Comparison of ENCODE assay signal across 8 mouse cellular contexts in the genomic region with DNA sequence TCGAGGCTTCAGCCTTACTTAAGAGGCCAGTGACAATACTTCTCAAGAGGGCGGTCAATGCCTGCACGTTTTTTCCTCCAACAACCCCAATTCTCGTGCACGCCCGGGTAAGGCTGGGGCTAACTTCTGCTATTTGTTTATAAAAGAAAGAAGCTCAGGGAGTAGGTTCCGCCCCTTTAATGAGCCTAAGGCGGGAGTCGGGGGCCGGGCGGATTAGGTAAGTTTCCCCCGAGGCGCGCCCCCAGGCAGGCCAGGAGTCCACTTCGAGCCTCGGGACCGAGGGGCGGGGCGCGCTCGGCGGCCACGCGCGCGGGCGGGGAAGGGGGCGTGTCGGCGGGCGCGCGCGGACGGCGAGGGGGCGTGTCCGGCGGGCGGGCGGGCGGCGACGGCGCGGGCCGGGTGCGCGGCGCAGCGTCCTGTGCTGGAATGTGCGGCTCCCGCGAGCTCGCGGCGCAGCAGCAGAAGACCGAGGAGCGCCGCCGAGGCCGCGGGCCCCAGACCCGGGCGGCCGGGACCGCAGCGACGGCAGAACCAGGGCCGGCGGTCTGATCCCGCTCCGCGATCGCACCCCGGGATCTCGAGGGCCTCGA. TPM values are rescaled to one million over a fixed set of nuclear protein-coding genes. Genes with fewer than 3 reads are reported as not detected.
DNase-seq lines count a peak whose midpoint lies in the region; ATAC-seq and TF ChIP-seq lines count a peak whose summit lies in the region.

Rest (plus strand) TSS at position 411 of the 590 bp plus-strand sequence.

- no peaks in the 10 kb centered on the region for H3K27me3 ChIP-seq in hindbrain, postnatal 0 days (ENCODE audit: insufficient read depth, low read length)
- H3K27me3 ChIP-seq in limb, embryonic 11.5 days (ENCODE audit: control insufficient read depth, insufficient read depth, low read length) = no peaks in the 10 kb centered on the region
- H3K27me3 ChIP-seq in midbrain, embryonic 11.5 days (ENCODE audit: control insufficient read depth, insufficient read depth, low read length) = peaks cover 6% of the 10 kb centered on the region; the same call in 1 of the 2 replicates
- H3K27me3 ChIP-seq in spleen, adult 2 months (ENCODE audit: control insufficient read depth, insufficient read depth, low read length) = 0 out of 2 replicates have a peak, but pooled peaks cover 2% of the 10 kb centered on the region

- H3K36me3 ChIP-seq in hindbrain, postnatal 0 days (ENCODE audit: insufficient read depth, low read length) = no peaks in the 10 kb centered on the region
- peaks cover 19% of the 10 kb centered on the region for H3K36me3 ChIP-seq in limb, embryonic 11.5 days (ENCODE audit: control insufficient read depth, insufficient read depth, low read length)
- peaks cover 8% of the 10 kb centered on the region; the same call in 1 of the 2 replicates for H3K36me3 ChIP-seq in midbrain, embryonic 11.5 days (ENCODE audit: control insufficient read depth, insufficient read depth, low read length)
- H3K36me3 ChIP-seq in spleen, adult 2 months (ENCODE audit: control insufficient read depth, insufficient read depth, low read length) = peaks cover 9% of the 10 kb centered on the region

- peak within 1 kb of the TSS; percentile 68 for H3K4me2 ChIP-seq in hindbrain, postnatal 0 days (ENCODE audit: low read depth, low read length)
- H3K4me2 ChIP-seq in limb, embryonic 11.5 days (ENCODE audit: low read depth, severe bottlenecking) = peak within 1 kb of the TSS; percentile 58
- H3K4me2 ChIP-seq in midbrain, embryonic 11.5 days = peak within 1 kb of the TSS; percentile 68

- no peak for TF ChIP-seq CTCF in cortical plate, adult 2 months (IDR thresholded peaks at IDR 0.05; ENCODE audit: extremely low read depth, insufficient read depth, low read length)
- no peak for TF ChIP-seq CTCF in hindbrain, postnatal 0 days (IDR thresholded peaks at IDR 0.05; ENCODE audit: low read depth)
- no peak for TF ChIP-seq CTCF in spleen, adult 2 months (IDR thresholded peaks at IDR 0.05; ENCODE audit: extremely low read depth, insufficient read depth, insufficient read length, insufficient replicate concordance)

- H3K4me1 ChIP-seq in cortical plate, adult 2 months (ENCODE audit: control insufficient read depth, insufficient read depth, low read length) = no peaks in the 10 kb centered on the region
- no peaks in the 10 kb centered on the region; the same call in 1 of the 2 replicates for H3K4me1 ChIP-seq in hindbrain, postnatal 0 days (ENCODE audit: insufficient read depth, low read length)
- no peaks in the 10 kb centered on the region for H3K4me1 ChIP-seq in limb, embryonic 11.5 days (ENCODE audit: control insufficient read depth, insufficient read depth, low read length)
- peaks cover 14% of the 10 kb centered on the region for H3K4me1 ChIP-seq in midbrain, embryonic 11.5 days (ENCODE audit: control insufficient read depth, insufficient read depth, low read length)
- H3K4me1 ChIP-seq in spleen, adult 2 months (ENCODE audit: control insufficient read depth, insufficient read depth, insufficient read length) = peaks cover 7% of the 10 kb centered on the region

- under 1% methylated on average over 44 of the region's 78 CpGs for WGBS in hindbrain, postnatal 0 days
- WGBS in limb, embryonic 11.5 days = under 1% methylated on average over 53 of the region's 78 CpGs
- under 1% methylated on average over 63 of the region's 78 CpGs for whole genome bisulfite sequencing in midbrain, embryonic 11.5 days
- 1% methylated on average over 71 of the region's 78 CpGs for WGBS in spleen, adult 2 months

- H3K9ac ChIP-seq in hindbrain, postnatal 0 days (replicated peaks; ENCODE audit: low read length) = peak within 1 kb of the TSS; percentile 74
- H3K9ac ChIP-seq in limb, embryonic 11.5 days (ENCODE audit: low read length) = peak within 1 kb of the TSS; percentile 97
- H3K9ac ChIP-seq in midbrain, embryonic 11.5 days (ENCODE audit: low read length) = peak within 1 kb of the TSS; percentile 93

- H3K9me3 ChIP-seq in hindbrain, postnatal 0 days (ENCODE audit: low read length) = no peaks in the 10 kb centered on the region
- no peaks in the 10 kb centered on the region for H3K9me3 ChIP-seq in limb, embryonic 11.5 days (ENCODE audit: control insufficient read depth, low read length)
- no peaks in the 10 kb centered on the region for H3K9me3 ChIP-seq in midbrain, embryonic 11.5 days (ENCODE audit: control insufficient read depth, low read length)

- peak within 1 kb of the TSS; percentile 82 for H3K4me3 ChIP-seq in cortical plate, adult 2 months (ENCODE audit: insufficient read depth, low read length)
- peak within 1 kb of the TSS; percentile 83 for H3K4me3 ChIP-seq in hindbrain, postnatal 0 days (ENCODE audit: low read length)
- peak within 1 kb of the TSS; percentile 94 for H3K4me3 ChIP-seq in limb, embryonic 11.5 days (ENCODE audit: low read depth, low read length)
- H3K4me3 ChIP-seq in midbrain, embryonic 11.5 days (ENCODE audit: low read depth, low read length) = peak within 1 kb of the TSS; percentile 92
- peak within 1 kb of the TSS; percentile 84 for H3K4me3 ChIP-seq in spleen, adult 2 months (ENCODE audit: extremely low read depth, insufficient read depth, insufficient read length)

- DNase-seq in right cerebral cortex, adult 18-20 months = peak; percentile 34
- no peak for DNase-seq in right cerebral cortex, postnatal 36 days (ENCODE audit: low spot score in 2 of 2)
- DNase-seq in gastrocnemius, postnatal 10 days = peak; percentile 86
- DNase-seq in hindbrain, postnatal 0 days (ENCODE audit: low spot score) = peak; percentile 83
- peak; percentile 89 for DNase-seq in limb, embryonic 11.5 days (ENCODE audit: low spot score)
- DNase-seq in midbrain, embryonic 11.5 days (ENCODE audit: low spot score, missing footprints) = peak; percentile 97
- DNase-seq in spleen, adult 2 months (ENCODE audit: low read depth in 1 of 2, low spot score in 2 of 2) = peak in 1 of 2 experiments; percentile 66

- ATAC-seq in hindbrain, postnatal 0 days = peak; percentile 84
- peak; percentile 84 for ATAC-seq in limb, embryonic 11.5 days (ENCODE audit: insufficient number of reproducible peaks, low FRiP score, low TSS enrichment, low read depth)
- ATAC-seq in midbrain, embryonic 11.5 days (ENCODE audit: low FRiP score) = peak; percentile 88

- H3K27ac ChIP-seq in cortical plate, adult 2 months (ENCODE audit: insufficient read depth, low read length) = no peak within 1 kb of the TSS
- H3K27ac ChIP-seq in hindbrain, postnatal 0 days = peak within 1 kb of the TSS; percentile 83
- peak within 1 kb of the TSS; percentile 99 for H3K27ac ChIP-seq in limb, embryonic 11.5 days (replicated peaks; ENCODE audit: low read depth, low read length)
- H3K27ac ChIP-seq in midbrain, embryonic 11.5 days (ENCODE audit: low read depth, low read length) = peak within 1 kb of the TSS; percentile 83
- H3K27ac ChIP-seq in spleen, adult 2 months (ENCODE audit: insufficient read depth, low read length) = peak within 1 kb of the TSS; percentile 96

- no peak for TF ChIP-seq POLR2A in cortical plate, adult 2 months (IDR thresholded peaks at IDR 0.05; ENCODE audit: extremely low read depth, insufficient read depth, low read length)
- peak; percentile 34 for TF ChIP-seq POLR2A in spleen, adult 2 months (IDR thresholded peaks at IDR 0.05; ENCODE audit: low read depth, low read length)

RNA-seq across cellular contexts. Expression of gene Rest, which starts in this region (rescaled TPM):
- 2.4 and 2.6 TPM in 2 replicates for polyA plus RNA-seq in cortical plate, adult 2 months (2012; rRNA removed)
- total RNA-seq in gastrocnemius, postnatal 10 days (2021) = 10 to 100 TPM; 14.4 to 17.1 TPM
- total RNA-seq in hindbrain, postnatal 0 days (2014; rRNA removed) = 9.0 and 9.1 TPM in 2 replicates
- polyA plus RNA-seq in hindbrain, postnatal 0 days (2015; fragmentation: Nextera tagmentation; extraction: Ambion mirVana) = 4.1 and 4.4 TPM in 2 replicates
- polyA plus RNA-seq in limb, embryonic 11.5 days (2014; fragmentation: Nextera tagmentation; extraction: Ambion mirVana) = 58.0 and 59.1 TPM in 2 replicates
- polyA plus RNA-seq in midbrain, embryonic 11.5 days (2014; fragmentation: Nextera tagmentation; extraction: Ambion mirVana) = 18.4 and 21.6 TPM in 2 replicates
- polyA plus RNA-seq in spleen, adult 2 months (2012; rRNA removed) = 6.5 and 8.0 TPM in 2 replicates

Comparison
In these comparisons a context has a peak if more than half of its experiments do, and no peak if none do; other contexts are left out.
1. DNase-seq: peak in right cerebral cortex, adult 18-20 months (single experiment), gastrocnemius, postnatal 10 days (single experiment), hindbrain, postnatal 0 days (single experiment), limb, embryonic 11.5 days (single experiment) and midbrain, embryonic 11.5 days (single experiment); none in right cerebral cortex, postnatal 36 days (0 of 2).
2. Peak in every context shown above with its lines, with median percentiles within 50 percentile points of each other: H3K4me3 ChIP-seq, ATAC-seq, H3K4me2 ChIP-seq and H3K9ac ChIP-seq.